Mouse (Mus musculus) c-Kit-positive CD71-negative TER-119-negative erythroid progenitor cells, embryonic 14.5 days (primary cell): Measurements from ENCODE around the gene Bach1.
"Not testable (repeated sequence)": the region's sequence is repeated elsewhere in the genome, so short reads cannot be mapped to it uniquely, and the experiment has no call there.

ENCODE experiments used
- DNase-seq: peaks from one replicate; pipeline ENCODE4 v3.0.0-alpha.2; 2013; ENCODE audit warnings: low read depth

Bach1 gene

GRCm38 (mm10) chr16:87680912-87681634 lies 17.7 kb upstream of the Bach1 start:
- DNase-seq: no peak

GRCm38 (mm10) chr16:87681848-87682247 lies 16.9 kb upstream of the Bach1 start:
- DNase-seq: no peak

GRCm38 (mm10) chr16:87686458-87686857 lies 12.3 kb upstream of the Bach1 start:
- no peak for DNase-seq

- DNase-seq: no peak
Observed at GRCm38 (mm10) chr16:87687346-87687745, 11.4 kb upstream of the Bach1 start.

GRCm38 (mm10) chr16:87688328-87688727 lies 10.4 kb upstream of the Bach1 start:
- DNase-seq: not testable (repeated sequence)

GRCm38 (mm10) chr16:87688823-87689222 lies 9.9 kb upstream of the Bach1 start:
- not testable (repeated sequence) for DNase-seq

- DNase-seq: no peak
Observed at GRCm38 (mm10) chr16:87689225-87689624, 9.5 kb upstream of the Bach1 start.

- DNase-seq: no peak
Observed at GRCm38 (mm10) chr16:87690506-87690905, 8.2 kb upstream of the Bach1 start.

- no peak for DNase-seq
Observed at GRCm38 (mm10) chr16:87691102-87691501, 7.6 kb upstream of the Bach1 start.

- DNase-seq: no peak
Observed at GRCm38 (mm10) chr16:87692591-87692990, 6.2 kb upstream of the Bach1 start.

GRCm38 (mm10) chr16:87697707-87698365 lies 909 bp upstream of the Bach1 start:
- no peak for DNase-seq

- DNase-seq: no peak
Observed at GRCm38 (mm10) chr16:87699306-87699692, 554 bp downstream of the Bach1 start.

- DNase-seq: peak; percentile 70
Observed at GRCm38 (mm10) chr16:87699693-87700394, 1.1 kb downstream of the Bach1 start.

GRCm38 (mm10) chr16:87700395-87700765 lies 1.6 kb downstream of the Bach1 start:
- no peak for DNase-seq

- no peak for DNase-seq
Observed at GRCm38 (mm10) chr16:87701891-87702290, 3.1 kb downstream of the Bach1 start.

GRCm38 (mm10) chr16:87702881-87703280 lies 4.1 kb downstream of the Bach1 start:
- DNase-seq: no peak

GRCm38 (mm10) chr16:87704225-87704624 lies 5.5 kb downstream of the Bach1 start:
- no peak for DNase-seq

- DNase-seq: no peak
Observed at GRCm38 (mm10) chr16:87705892-87706589, 7.3 kb downstream of the Bach1 start.

GRCm38 (mm10) chr16:87707335-87707734 lies 8.6 kb downstream of the Bach1 start:
- no peak for DNase-seq

GRCm38 (mm10) chr16:87708570-87708969 lies 9.8 kb downstream of the Bach1 start:
- no peak for DNase-seq

- no peak for DNase-seq
Observed at GRCm38 (mm10) chr16:87709144-87709543, 10.4 kb downstream of the Bach1 start.

GRCm38 (mm10) chr16:87709971-87710370 lies 11.2 kb downstream of the Bach1 start:
- DNase-seq: no peak
